ENCODE assay signal across 16 mouse cellular contexts in the genomic region with DNA sequence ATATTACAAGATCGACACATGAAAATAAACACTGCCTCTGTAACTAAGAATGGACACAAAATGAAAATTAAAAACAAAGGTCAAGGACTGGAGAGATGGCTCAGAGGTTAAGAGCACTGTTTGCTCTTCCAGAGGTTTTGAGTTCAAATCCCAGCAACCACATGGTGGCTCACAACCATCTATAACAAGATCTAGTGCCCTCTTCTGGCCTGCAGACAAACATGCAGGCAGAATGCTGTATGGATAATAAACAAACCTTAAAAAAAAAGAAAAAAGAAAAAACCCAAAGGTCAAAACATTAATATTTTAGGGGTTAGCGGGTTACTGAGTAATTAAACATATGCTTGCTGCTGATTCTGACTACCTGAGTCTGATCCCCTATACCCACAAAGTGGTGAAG.
"Had no signal": no experiment of that assay in that cellular context is flagged by ENCODE, and none has a peak within 500 bp of the region (broad histone marks: within the 10 kb centered on the region; RNA-seq: fewer than 3 reads in every experiment).

No protein-coding gene starts in this region.

- H3K27me3 ChIP-seq: limb, embryonic 12.5 days; megakaryocyte, embryonic 14.5 days; midbrain, embryonic 15.5 days; neural tube, embryonic 12.5 days had no signal

- ATAC-seq: midbrain, embryonic 15.5 days had no signal

- DNase-seq: kidney, adult 8-10 months; kidney, postnatal 10 days; kidney, postnatal 4 days; liver; lung, adult 2 months; lung, postnatal 10 days; right cerebral cortex, postnatal 4 days; spleen, adult 18-20 months; thymus, adult 2 months; thymus, postnatal 25 days had no signal

- H3K36me3 ChIP-seq: limb, embryonic 12.5 days; midbrain, embryonic 15.5 days; neural tube, embryonic 12.5 days had no signal

- H3K4me1 ChIP-seq: limb, embryonic 12.5 days; megakaryocyte, embryonic 14.5 days; midbrain, embryonic 15.5 days; neural tube, embryonic 12.5 days had no signal

- H3K27ac ChIP-seq: limb, embryonic 12.5 days; liver, embryonic 14.5 days; macrophage; midbrain, embryonic 15.5 days; neural tube, embryonic 12.5 days had no signal

- H3K9ac ChIP-seq: limb, embryonic 12.5 days; liver, embryonic 14.5 days; midbrain, embryonic 15.5 days; neural tube, embryonic 12.5 days had no signal

- H3K4me3 ChIP-seq: limb, embryonic 12.5 days; megakaryocyte, embryonic 14.5 days; midbrain, embryonic 15.5 days; neural tube, embryonic 12.5 days had no signal
